Mouse (Mus musculus) kidney, postnatal 0 days (tissue): ENCODE results near the gene E2f6. TPM values are rescaled to one million over a fixed set of nuclear protein-coding genes. Genes with fewer than 3 reads are reported as not detected.

Experiments used
- ATAC-seq: fragments of 200-750 bp; cut with Nextera tagmentation; replicated peaks from 2 replicates; pipeline ENCODE4 v1.8.0; 2017; ENCODE audit warnings: low read depth, moderate number of reproducible peaks, moderate TSS enrichment, moderate library complexity; ENCODE audit not compliant: low FRiP score
- DNase-seq: peaks from one replicate; pipeline ENCODE4 v3.0.0-alpha.2; 2016; ENCODE audit warnings: low spot score
- H3K27ac ChIP-seq: fragments of 300-500 bp; sonication (generic); 2 replicates; pipeline ENCODE4 v1.5.1; 2014; ENCODE audit warnings: mild to moderate bottlenecking
- H3K27me3 ChIP-seq: fragments of 300-500 bp; sonication (generic); 2 replicates; pipeline ENCODE4 v1.6.1; 2014; ENCODE audit warnings: low read length, mixed read lengths; ENCODE audit not compliant: insufficient read depth
- H3K36me3 ChIP-seq: fragments of 300-500 bp; sonication (generic); 2 replicates; pipeline ENCODE4 v1.6.1; 2014; ENCODE audit warnings: low read length, mixed read lengths; ENCODE audit not compliant: insufficient read depth
- H3K4me1 ChIP-seq: fragments of 300-500 bp; sonication (generic); replicated peaks from 2 replicates; pipeline ENCODE4 v1.6.1; 2014; ENCODE audit warnings: antibody characterized with exemption, low read length, mixed read lengths; ENCODE audit not compliant: insufficient read depth
- H3K4me2 ChIP-seq: fragments of 300-500 bp; sonication (generic); 2 replicates; pipeline ENCODE4 v1.6.1; 2014; ENCODE audit warnings: mild to moderate bottlenecking, low read length, moderate library complexity, mixed read lengths
- H3K4me3 ChIP-seq: fragments of 300-500 bp; sonication (generic); replicated peaks from 2 replicates; pipeline ENCODE4 v1.5.1; 2014; ENCODE audit warnings: low read depth, low read length
- H3K9ac ChIP-seq: fragments of 300-500 bp; sonication (generic); 2 replicates; pipeline ENCODE4 v1.6.1; 2014; ENCODE audit warnings: low read depth, low read length
- H3K9me3 ChIP-seq: fragments of 300-500 bp; sonication (generic); replicated peaks from 2 replicates; pipeline ENCODE4 v1.6.1; 2016; ENCODE audit warnings: low read length, inconsistent platforms, mixed read lengths
- CTCF ChIP-seq: IDR thresholded peaks from 2 replicates; pipeline ENCODE4 v1.5.1; 2016; ENCODE audit warnings: antibody characterized with exemption, low read depth, mild to moderate bottlenecking, moderate library complexity
- WGBS: fragments of 180-500 bp; shearing (Covaris S2); extraction: QIAGEN DNeasy Blood & Tissue Kit; methylation state at CpG from one replicate; pipeline ENCODE4 v1.1.7; 2014; 5-methylcytosine and 5-hydroxymethylcytosine counted together
- microRNA-seq: library from miRNA; unstranded; fragments of <30 nt; microRNA quantifications from one replicate; pipeline ENCODE4, GENCODE M21; 2016
- polyA plus RNA-seq: library from polyadenylated mRNA; unstranded; fragments of >200 nt; fragmentation: Nextera tagmentation; extraction: Ambion mirVana; gene quantifications from 2 replicates; pipeline ENCODE4 v1.2.1, GENCODE M21; 2015

E2f6 gene
- polyA plus RNA-seq, 1 experiment from 2014 or later, result 26.8 TPM

DNA sequence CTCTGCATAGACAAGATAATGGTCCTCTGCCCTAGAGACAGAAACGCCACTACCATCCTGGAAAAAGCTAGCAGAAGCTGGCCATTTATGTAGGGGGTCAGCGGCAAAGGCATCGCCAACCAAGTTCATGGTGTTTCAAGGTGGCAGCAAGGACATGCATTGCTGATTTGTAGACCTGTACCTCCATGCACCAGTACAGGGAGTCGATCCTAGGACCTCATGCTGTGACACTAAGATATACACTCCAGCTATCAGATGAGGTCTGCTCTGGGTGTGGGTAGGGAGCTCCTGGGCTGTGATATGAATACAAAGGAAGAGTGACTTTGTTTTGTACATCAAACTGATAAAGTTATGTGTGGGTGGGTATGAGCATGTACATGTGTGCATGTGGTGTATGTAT lies 69.3 kb downstream of the E2f6 start:
- no peaks in the 10 kb centered on the region for H3K9me3 ChIP-seq
- ATAC-seq, result no peak
- no peak overlapping the region for H3K9ac ChIP-seq
- no peaks in the 10 kb centered on the region for H3K27me3 ChIP-seq
- 88% methylated on average over 4 of the region's 4 CpGs for WGBS
- H3K4me3 ChIP-seq, result no peak overlapping the region
- no peak for TF ChIP-seq CTCF
- DNase-seq, result no peak
- peaks cover 12% of the 10 kb centered on the region; the same call in 1 of the 2 replicates for H3K4me1 ChIP-seq
- no peaks in the 10 kb centered on the region for H3K36me3 ChIP-seq
- H3K4me2 ChIP-seq, result no peak overlapping the region
- H3K27ac ChIP-seq, result no peak overlapping the region

DNA sequence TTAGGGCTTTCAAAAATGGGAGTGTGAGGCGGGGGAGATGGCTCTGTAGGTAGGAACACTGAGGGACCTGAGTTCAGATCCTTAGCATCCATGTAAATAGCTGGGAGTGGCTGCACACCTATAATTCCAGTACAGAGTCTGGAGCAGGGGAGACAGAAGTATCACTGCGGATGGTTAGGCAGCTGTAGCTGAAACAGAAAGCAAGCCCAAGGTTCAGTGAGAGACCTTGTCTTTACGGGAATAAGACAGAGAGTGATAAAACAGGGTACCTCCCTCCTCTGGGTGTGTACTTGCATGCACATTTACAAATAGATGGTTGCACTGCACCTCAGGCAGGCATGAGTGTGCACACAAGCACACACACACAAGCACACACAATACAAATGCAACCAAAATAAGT lies 71.7 kb downstream of the E2f6 start:
- no peak for TF ChIP-seq CTCF
- H3K4me1 ChIP-seq, result 0 out of 2 replicates have a peak, but pooled peaks cover 9% of the 10 kb centered on the region
- ATAC-seq (no peak), DNase-seq (no peak)
- H3K9ac ChIP-seq, result no peak overlapping the region
- no peaks in the 10 kb centered on the region for H3K9me3 ChIP-seq
- no peak overlapping the region for H3K4me2 ChIP-seq
- no peak overlapping the region for H3K4me3 ChIP-seq
- H3K27me3 ChIP-seq, result no peaks in the 10 kb centered on the region
- H3K27ac ChIP-seq, result no peak overlapping the region
- WGBS, result 73% methylated on average over 3 of the region's 3 CpGs
- no peaks in the 10 kb centered on the region for H3K36me3 ChIP-seq

DNA sequence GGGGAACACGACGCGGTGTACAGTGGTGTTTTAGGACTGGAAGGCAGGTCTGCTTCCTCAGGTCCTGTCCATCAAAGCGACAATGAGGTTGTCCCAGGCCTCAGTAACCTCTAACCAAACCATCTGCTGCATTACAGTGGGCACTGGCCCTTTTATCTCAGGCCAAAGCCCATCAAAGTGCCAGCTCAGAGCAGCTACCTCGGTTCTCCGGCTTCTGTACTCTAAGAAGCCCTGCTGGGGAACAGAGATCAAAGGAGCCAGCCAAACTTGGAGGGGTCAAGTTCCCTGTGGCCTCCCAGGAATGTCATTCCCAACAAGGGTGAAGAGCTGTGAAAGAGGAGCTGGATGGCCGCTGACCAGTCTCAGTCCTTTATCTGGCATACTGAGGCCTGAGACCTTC lies 72.3 kb downstream of the E2f6 start:
- ATAC-seq, result no peak
- no peak overlapping the region for H3K27ac ChIP-seq
- 59% methylated on average over 7 of the region's 7 CpGs for WGBS
- TF ChIP-seq CTCF, result no peak
- no peak overlapping the region for H3K4me2 ChIP-seq
- no peaks in the 10 kb centered on the region for H3K36me3 ChIP-seq
- H3K4me1 ChIP-seq, result 0 out of 2 replicates have a peak, but pooled peaks cover 9% of the 10 kb centered on the region
- H3K9ac ChIP-seq, result no peak overlapping the region
- no peak overlapping the region for H3K4me3 ChIP-seq
- no peak for DNase-seq
- H3K27me3 ChIP-seq, result no peaks in the 10 kb centered on the region
- no peaks in the 10 kb centered on the region for H3K9me3 ChIP-seq

- no peak overlapping the region for H3K9ac ChIP-seq
- ATAC-seq, result no peak
- no peak overlapping the region for H3K27ac ChIP-seq
- 92% methylated on average over 4 of the region's 4 CpGs for WGBS
- 0 out of 2 replicates have a peak, but pooled peaks cover 9% of the 10 kb centered on the region for H3K4me1 ChIP-seq
- TF ChIP-seq CTCF, result no peak
- H3K4me3 ChIP-seq, result no peak overlapping the region
- H3K36me3 ChIP-seq, result no peaks in the 10 kb centered on the region
- no peak overlapping the region for H3K4me2 ChIP-seq
- no peak for DNase-seq
- H3K27me3 ChIP-seq, result no peaks in the 10 kb centered on the region
- H3K9me3 ChIP-seq, result no peaks in the 10 kb centered on the region
Observed at GRCm38 (mm10) chr12:16884534-16884933, 73.8 kb downstream of the E2f6 start.

GRCm38 (mm10) chr12:16886354-16886753 lies 75.6 kb downstream of the E2f6 start:
- Histone ChIP-seq H3K4me2 (no peak overlapping the region), H3K27ac (no peak overlapping the region), H3K27me3 (no peaks in the 10 kb centered on the region), H3K9me3 (no peaks in the 10 kb centered on the region), H3K36me3 (no peaks in the 10 kb centered on the region), H3K9ac (no peak overlapping the region), H3K4me1 (0 out of 2 replicates have a peak, but pooled peaks cover 9% of the 10 kb centered on the region), H3K4me3 (no peak overlapping the region)
- 91% methylated on average over 6 of the region's 6 CpGs for WGBS
- TF ChIP-seq CTCF, result no peak
- no peak for ATAC-seq
- DNase-seq, result no peak

Small RNAs within 50 kb of the gene (microRNA-seq; reads per million reads assigned to microRNA genes)
- not detected for gene Gm44305

Other genes starting within 250 kb of the E2f6 start
- gene Lpin1, start 200.0 kb upstream of the E2f6 start, polyA plus RNA-seq, result 4.7 and 5.2 TPM in 2 replicates
- 0.20 TPM in 1 of 2 replicates, not detected in the other for gene Ntsr2, start 157.6 kb upstream of the E2f6 start, polyA plus RNA-seq
- gene Greb1, start 10.1 kb upstream of the E2f6 start, polyA plus RNA-seq, result 1.3 and 2.0 TPM in 2 replicates
- 14.6 and 15.9 TPM in 2 replicates for gene Rock2, start 83.9 kb downstream of the E2f6 start, polyA plus RNA-seq
- gene Pqlc3, start 189.4 kb downstream of the E2f6 start, polyA plus RNA-seq, result 4.3 and 5.0 TPM in 2 replicates
- gene 2410004P03Rik, start 200.8 kb downstream of the E2f6 start, polyA plus RNA-seq, result 0.41 and 0.59 TPM in 2 replicates